Mouse (Mus musculus) stomach, postnatal 0 days (tissue): Measurements from ENCODE around the gene Trib2.

Experiments used
- CTCF ChIP-seq: IDR thresholded peaks from 2 replicates; pipeline ENCODE4 v1.5.1; 2016; ENCODE audit warnings: antibody characterized with exemption, low read depth, mild to moderate bottlenecking, moderate library complexity
- EP300 ChIP-seq: optimal IDR thresholded peaks from 2 replicates; pipeline ENCODE3; 2016; ENCODE audit warnings: antibody characterized with exemption

- TF ChIP-seq CTCF = no peak
- no peak for TF ChIP-seq EP300
Measured at GRCm38 (mm10) chr12:15765996-15766395, 50.7 kb downstream of the Trib2 start.
